Mouse (Mus musculus) thymus, adult 2 months (tissue): Measurements from ENCODE around the gene Cdx2.

Source experiments
- CTCF ChIP-seq: fragments of 200-500 bp; IDR thresholded peaks from 2 replicates; pipeline ENCODE4 v1.5.1; 2012; ENCODE audit warnings: mild to moderate bottlenecking, control low read depth, low read length, moderate library complexity, borderline replicate concordance; ENCODE audit not compliant: control insufficient read depth, poor library complexity, insufficient read depth; ENCODE audit errors: extremely low read depth
- POLR2A ChIP-seq: fragments of 200-500 bp; IDR thresholded peaks from 2 replicates; pipeline ENCODE4 v1.6.1; 2012; ENCODE audit warnings: mild to moderate bottlenecking, low read length, control low read depth, moderate library complexity; ENCODE audit not compliant: control insufficient read depth, poor library complexity, insufficient read depth; ENCODE audit errors: extremely low read depth

- TF ChIP-seq CTCF (no peak), POLR2A (no peak)
These were observed 46.9 kb downstream of the Cdx2 start for GRCm38 (mm10) chr5:147260189-147260588.
